36 mouse cellular contexts compared by ENCODE assay signal in the genomic region with DNA sequence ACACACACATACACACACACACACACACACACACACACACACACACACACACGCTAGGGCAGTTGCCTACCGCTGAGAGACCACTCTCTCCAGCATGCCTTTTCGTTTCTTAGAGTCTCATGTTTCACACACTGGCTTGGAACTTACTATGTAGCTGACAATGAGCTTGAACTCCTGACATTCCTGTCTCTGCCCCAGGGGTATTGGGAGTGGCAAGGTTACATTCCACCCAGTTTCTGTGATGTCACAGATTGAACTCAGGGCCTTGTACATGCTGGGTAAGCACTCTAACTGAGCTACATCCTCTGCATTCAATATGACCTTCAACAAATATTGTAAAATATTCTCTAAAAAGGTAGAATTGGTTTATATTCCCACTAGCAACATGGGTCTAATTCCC. TPM values are rescaled to one million over a fixed set of nuclear protein-coding genes. Genes with fewer than 3 reads are reported as not detected.
DNase-seq lines count a peak whose midpoint lies in the region; ATAC-seq and TF ChIP-seq lines count a peak whose summit lies in the region.
"Had no signal": no experiment of that assay in that cellular context is flagged by ENCODE, and none has a peak within 500 bp of the region (broad histone marks: within the 10 kb centered on the region; RNA-seq: fewer than 3 reads in every experiment).

No protein-coding gene starts in this region.

- DNase-seq in lung, embryonic 14.5 days = peak; percentile 18
- no peak for DNase-seq in lung, postnatal 4 days
- DNase-seq in ES-CJ7 (ENCODE audit: low read depth, low spot score) (peak; percentile 85), WW6 (ENCODE audit: low read depth, low spot score) (peak; percentile 60)
- DNase-seq in mesoderm, embryonic 11.5 days (ENCODE audit: low read depth, low spot score) = peak; percentile 55
- DNase-seq in right cerebral cortex, postnatal 14 days = no peak
- no peak for DNase-seq in cerebellum, adult 11 months
- DNase-seq: adrenal gland, adult 8-10 months; B cell, adult 2 months; cerebellum, adult 9-10 months; cerebellum, postnatal 36 days; gastrocnemius, adult 2 months; gastrocnemius, postnatal 36 days; heart, adult 2 months; heart, postnatal 4 days; kidney, adult 9 months; kidney, postnatal 10 days; layer of hippocampus, postnatal 36 days; retina, postnatal 1 day; right cerebral cortex, postnatal 25 days; thymus, adult 18-20 months; thymus, postnatal 25 days had no signal

- H3K9ac ChIP-seq in lung, embryonic 14.5 days = no peak overlapping the region
- H3K9ac ChIP-seq: embryonic facial prominence, embryonic 12.5 days; heart, embryonic 12.5 days; hindbrain, embryonic 13.5 days; limb, embryonic 15.5 days; liver, embryonic 14.5 days; lung, embryonic 15.5 days; midbrain, embryonic 12.5 days; stomach, embryonic 15.5 days had no signal

- TF ChIP-seq CTCF in lung, embryonic 14.5 days (IDR thresholded peaks at IDR 0.05; ENCODE audit: low read depth) = no peak

- H3K4me3 ChIP-seq in lung, embryonic 14.5 days (ENCODE audit: low read depth, low read length) = no peak overlapping the region
- H3K4me3 ChIP-seq: embryonic facial prominence, embryonic 12.5 days; forebrain, embryonic 10.5 days; gastrocnemius, adult 2 months; heart, adult 2 months; heart, embryonic 12.5 days; hindbrain, embryonic 13.5 days; limb, embryonic 10.5 days; limb, embryonic 15.5 days; lung, embryonic 15.5 days; midbrain, embryonic 12.5 days; myocyte; stomach, embryonic 15.5 days had no signal

- H3K36me3 ChIP-seq in lung, embryonic 14.5 days (ENCODE audit: insufficient read depth) = no peaks in the 10 kb centered on the region
- H3K36me3 ChIP-seq: embryonic facial prominence, embryonic 12.5 days; forebrain, embryonic 10.5 days; heart, embryonic 12.5 days; hindbrain, embryonic 13.5 days; limb, embryonic 10.5 days; limb, embryonic 15.5 days; lung, embryonic 15.5 days; midbrain, embryonic 12.5 days; stomach, embryonic 15.5 days had no signal

- no peaks in the 10 kb centered on the region for H3K27me3 ChIP-seq in lung, embryonic 14.5 days (ENCODE audit: insufficient read depth, low read length)
- H3K27me3 ChIP-seq: embryonic facial prominence, embryonic 12.5 days; heart, embryonic 12.5 days; hindbrain, embryonic 13.5 days; limb, embryonic 15.5 days; lung, embryonic 15.5 days; midbrain, embryonic 12.5 days; stomach, embryonic 15.5 days had no signal

- H3K27ac ChIP-seq in lung, embryonic 14.5 days (ENCODE audit: low read depth) = no peak overlapping the region
- H3K27ac ChIP-seq: embryonic facial prominence, embryonic 12.5 days; forebrain, embryonic 10.5 days; gastrocnemius, adult 2 months; heart, adult 2 months; hindbrain, embryonic 13.5 days; limb, embryonic 10.5 days; limb, embryonic 15.5 days; liver, embryonic 14.5 days; lung, embryonic 15.5 days; macrophage; midbrain, embryonic 12.5 days; stomach, embryonic 15.5 days had no signal

- H3K4me2 ChIP-seq in lung, embryonic 14.5 days = no peak overlapping the region
- H3K4me2 ChIP-seq: embryonic facial prominence, embryonic 12.5 days; heart, embryonic 12.5 days; hindbrain, embryonic 13.5 days; limb, embryonic 15.5 days; lung, embryonic 15.5 days; midbrain, embryonic 12.5 days; stomach, embryonic 15.5 days had no signal

- ATAC-seq in lung, embryonic 14.5 days (ENCODE audit: insufficient read depth) = peak; percentile 35; the same call in 1 of the 2 replicates
- ATAC-seq: forebrain, embryonic 16.5 days; intestine, postnatal 0 days had no signal

- WGBS in lung, embryonic 14.5 days = 60% methylated on average over 3 of the region's 3 CpGs

- H3K4me1 ChIP-seq in lung, embryonic 14.5 days (ENCODE audit: insufficient read depth) = no peaks in the 10 kb centered on the region
- H3K4me1 ChIP-seq: embryonic facial prominence, embryonic 12.5 days; forebrain, embryonic 10.5 days; hindbrain, embryonic 13.5 days; limb, embryonic 10.5 days; limb, embryonic 15.5 days; lung, embryonic 15.5 days; midbrain, embryonic 12.5 days; stomach, embryonic 15.5 days had no signal

- H3K9me3 ChIP-seq in lung, embryonic 14.5 days (ENCODE audit: low read depth, low read length) = no peaks in the 10 kb centered on the region
- H3K9me3 ChIP-seq: forebrain, embryonic 10.5 days; heart, embryonic 12.5 days; hindbrain, embryonic 13.5 days; limb, embryonic 10.5 days; limb, embryonic 15.5 days; lung, embryonic 15.5 days; midbrain, embryonic 12.5 days; stomach, embryonic 15.5 days had no signal

RNA-seq across cellular contexts. Expression of a gene that starts 18.8 kb away (rescaled TPM):
- polyA plus RNA-seq in lung, embryonic 14.5 days (2014; fragmentation: Nextera tagmentation; extraction: Ambion mirVana) = 43.3 and 45.0 TPM in 2 replicates

Comparison
In these comparisons a context has a peak if more than half of its experiments do, and no peak if none do; other contexts are left out.
1. DNase-seq: peak in lung, embryonic 14.5 days (single experiment), ES-CJ7 (single experiment), WW6 (single experiment) and mesoderm, embryonic 11.5 days (single experiment); none in lung, postnatal 4 days (0 of 2), right cerebral cortex, postnatal 14 days (single experiment) and cerebellum, adult 11 months (single experiment).